Mouse (Mus musculus): ENCODE measurements around the gene Atg16l1. TPM values are rescaled to one million over a fixed set of nuclear protein-coding genes. Genes with fewer than 3 reads are reported as not detected.
A peak's percentile ranks its signal among the peaks of the same experiment; 100 is the strongest.
"Not testable (repeated sequence)": the region's sequence is repeated elsewhere in the genome, so short reads cannot be mapped to it uniquely, and the experiment has no call there.

Atg16l1 gene
- total RNA-seq, 2 experiments from 2014 or later, result 16.3 to 18.7 TPM

DNA sequence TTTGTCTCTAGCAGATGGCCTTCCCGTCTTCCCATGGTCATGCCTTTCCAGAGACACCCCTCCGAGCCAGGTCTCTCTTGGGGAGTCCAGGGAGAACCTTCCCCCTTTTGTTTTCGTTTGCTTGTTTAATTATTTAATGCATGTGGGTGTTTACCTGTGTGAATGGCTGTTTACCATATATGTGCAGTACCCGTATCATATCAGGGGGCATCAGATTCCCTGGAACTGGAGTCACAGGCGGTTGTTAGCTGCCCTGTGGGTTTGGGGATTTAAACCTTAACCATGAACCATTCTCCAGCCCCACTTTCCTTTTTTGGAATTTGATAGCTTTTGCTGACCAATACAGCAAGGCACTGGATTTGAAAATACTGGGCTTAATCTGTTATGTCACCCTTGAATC lies 69.6 kb downstream of the Atg16l1 start:
- no peak overlapping the region for H3K27ac ChIP-seq
- no peak for DNase-seq
- no peak overlapping the region for H3K4me3 ChIP-seq
- peak; percentile 27; the same call in 1 of the 2 replicates for TF ChIP-seq CTCF (IDR thresholded peaks at IDR 0.05)
- intact Hi-C loops (cut with DNase I), result no loop called here

DNA sequence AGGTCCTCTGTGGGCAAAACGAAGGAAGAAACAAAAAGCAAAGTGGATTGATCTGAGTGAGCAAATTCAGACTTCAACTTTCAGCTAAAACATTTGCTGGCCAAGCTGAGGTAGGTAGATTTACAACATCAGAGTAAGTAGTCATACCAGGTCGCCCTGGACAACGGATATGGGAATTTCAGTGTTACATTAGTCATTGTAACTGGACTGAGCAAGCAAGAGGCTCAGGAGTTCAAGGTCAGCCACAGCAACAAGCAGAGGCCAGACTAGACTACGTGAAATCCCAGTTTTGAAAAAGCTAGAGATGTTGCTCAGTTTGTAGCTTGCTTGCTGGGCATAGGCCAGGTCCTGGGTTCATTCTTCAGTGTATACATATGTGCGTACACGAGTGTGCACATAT lies 70.3 kb downstream of the Atg16l1 start:
- no peak for DNase-seq
- no peak overlapping the region for H3K4me3 ChIP-seq
- intact Hi-C loops (cut with DNase I), result no loop called here
- 0 out of 2 replicates have a peak overlapping the region, but pooled peaks have one; percentile 20 for H3K27ac ChIP-seq
- no peak for TF ChIP-seq CTCF (IDR thresholded peaks at IDR 0.05)

DNA sequence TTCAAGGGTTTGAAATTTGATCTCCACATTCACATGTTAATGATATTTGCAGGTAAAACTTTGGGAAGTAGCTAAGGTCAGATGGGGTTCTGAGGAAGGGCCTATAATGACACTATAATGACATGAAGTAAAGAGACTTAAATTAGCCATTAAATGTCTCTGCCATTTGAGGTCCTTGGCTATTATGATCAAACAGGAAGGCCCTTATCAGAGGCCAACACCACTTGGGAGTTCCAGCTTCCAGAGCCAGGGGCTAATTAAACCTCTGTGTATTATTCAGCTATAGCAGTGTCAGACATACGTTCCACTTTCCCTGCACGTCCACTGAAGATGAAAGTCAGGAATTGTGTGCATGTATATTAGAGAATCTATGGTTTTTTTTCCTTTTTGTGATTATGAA lies 70.8 kb downstream of the Atg16l1 start:
- intact Hi-C loops (cut with DNase I), result no loop called here
- H3K27ac ChIP-seq, result peak overlapping the region; percentile 1; the same call in 1 of the 2 replicates

GRCm38 (mm10) chr1:87827476-87827875 lies 71.8 kb downstream of the Atg16l1 start:
- DNase-seq; intact Hi-C loops (cut with DNase I): not testable (repeated sequence)
- peak overlapping the region; percentile 48 for H3K27ac ChIP-seq

More for the DNA sequence above, 70.8 kb downstream of the Atg16l1 start:
- no peak for DNase-seq
- H3K4me3 ChIP-seq, result no peak overlapping the region
- no peak for TF ChIP-seq CTCF (IDR thresholded peaks at IDR 0.05)

DNA sequence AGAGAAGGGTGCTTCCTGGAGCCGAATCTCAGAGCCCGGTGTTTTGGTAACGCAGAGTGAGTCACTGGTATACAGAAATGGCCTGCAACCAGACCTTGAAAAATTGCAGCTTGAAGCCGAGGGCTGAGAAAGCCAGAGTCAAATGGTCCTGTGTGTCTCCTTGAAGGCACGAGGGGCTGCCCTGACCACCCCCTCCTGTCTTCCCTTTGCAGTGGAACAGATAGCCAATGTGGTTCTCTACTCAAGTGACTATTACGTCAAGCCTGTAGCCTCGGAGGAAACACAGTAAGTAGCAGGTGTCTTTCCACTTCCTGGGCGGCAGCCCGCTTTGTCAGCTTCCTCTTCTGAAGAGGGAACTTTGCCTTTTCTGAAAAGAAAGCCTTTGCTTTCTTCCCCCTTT lies 72.5 kb downstream of the Atg16l1 start:
- intact Hi-C loops (cut with DNase I), result no loop called here
- Histone ChIP-seq H3K4me3 (no peak overlapping the region), H3K27ac (peak overlapping the region; percentile 48)
- no peak for TF ChIP-seq CTCF (IDR thresholded peaks at IDR 0.05)
- DNase-seq, result peak; percentile 31

More at GRCm38 (mm10) chr1:87827476-87827875, 71.8 kb downstream of the Atg16l1 start:
- not testable (repeated sequence) for H3K4me3 ChIP-seq

GRCm38 (mm10) chr1:87828926-87829580 lies 73.4 kb downstream of the Atg16l1 start:
- peak overlapping the region; percentile 63 for H3K27ac ChIP-seq

DNA sequence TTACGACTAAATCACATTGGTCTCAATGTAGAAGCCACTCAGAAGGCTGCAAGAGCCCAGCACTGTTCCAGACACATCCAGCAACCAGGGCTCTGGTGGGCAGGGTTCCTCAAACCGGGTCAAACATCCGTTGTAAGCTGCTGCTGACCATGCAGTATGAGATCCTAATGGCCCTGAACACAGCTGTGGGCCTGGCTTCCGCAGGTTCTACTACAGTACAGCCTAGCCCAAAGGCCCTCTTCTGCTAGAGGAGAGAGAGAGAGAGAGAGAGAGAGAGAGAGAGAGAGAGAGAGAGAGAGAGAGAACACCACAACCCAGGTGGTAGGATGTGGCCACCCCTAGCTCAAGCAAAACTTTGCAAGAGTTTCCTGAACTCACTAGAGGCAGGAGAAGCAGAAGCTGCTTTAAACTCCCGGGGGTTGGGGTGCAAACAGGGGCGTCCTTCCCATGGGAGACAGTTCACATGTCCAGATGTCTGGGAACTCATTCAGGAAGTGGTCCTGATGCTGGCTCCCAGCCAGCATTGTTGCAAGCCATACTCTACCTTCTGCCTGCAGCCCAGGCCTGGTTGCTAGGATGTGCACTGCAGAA lies 74.0 kb downstream of the Atg16l1 start:
- Histone ChIP-seq H3K4me3 (no peak overlapping the region), H3K27ac (peak overlapping the region; percentile 63)
- intact Hi-C loops (cut with DNase I), result no loop called here
- no peak for TF ChIP-seq CTCF (IDR thresholded peaks at IDR 0.05)
- DNase-seq, result no peak

More at GRCm38 (mm10) chr1:87828926-87829580, 73.4 kb downstream of the Atg16l1 start:
- no peak for TF ChIP-seq CTCF (IDR thresholded peaks at IDR 0.05)
- intact Hi-C loops (cut with DNase I), result no loop called here
- H3K4me3 ChIP-seq, result no peak overlapping the region
- DNase-seq, result no peak

DNA sequence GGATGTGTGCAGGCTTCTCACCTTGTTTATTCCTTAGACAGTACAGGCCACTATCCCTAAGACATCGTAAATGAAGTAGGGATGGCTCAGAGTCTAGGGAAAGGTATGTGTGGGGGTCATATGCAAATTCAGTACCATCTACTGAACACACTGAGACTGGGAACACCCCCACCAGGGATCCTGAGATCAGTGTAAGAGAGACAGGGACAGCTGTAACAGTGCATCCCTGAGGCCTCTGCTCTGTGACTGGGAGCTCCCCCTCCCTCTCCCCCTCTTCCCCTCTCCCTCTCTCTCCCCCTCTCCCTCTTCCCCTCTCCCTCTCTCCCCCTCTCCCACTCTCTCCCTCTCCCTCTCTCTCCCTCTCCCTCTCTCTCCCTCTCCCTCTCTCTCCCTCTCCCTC lies 80.8 kb downstream of the Atg16l1 start:
- intact Hi-C loops (cut with DNase I), result no loop called here
- Histone ChIP-seq H3K27ac (no peak overlapping the region), H3K4me3 (no peak overlapping the region)
- no peak for DNase-seq
- TF ChIP-seq CTCF (IDR thresholded peaks at IDR 0.05), result no peak

- Histone ChIP-seq H3K4me3 (no peak overlapping the region), H3K27ac (no peak overlapping the region)
- no peak for TF ChIP-seq CTCF (IDR thresholded peaks at IDR 0.05)
- DNase-seq, result no peak
- intact Hi-C loops (cut with DNase I), result no loop called here
Observed at GRCm38 (mm10) chr1:87837018-87837417, 81.3 kb downstream of the Atg16l1 start.

- H3K27ac ChIP-seq, result no peak overlapping the region
- DNase-seq, result no peak
- intact Hi-C loops (cut with DNase I), result no loop called here
- no peak for TF ChIP-seq CTCF (IDR thresholded peaks at IDR 0.05)
- H3K4me3 ChIP-seq, result no peak overlapping the region
Observed at GRCm38 (mm10) chr1:87840411-87841208, 84.9 kb downstream of the Atg16l1 start.

Other genes with a start within 250 kb of the Atg16l1 start
- gene Neu2, start 246.0 kb upstream of the Atg16l1 start, total RNA-seq (2021), result 10 to 100 TPM in 1 of 2 experiments, 1 to 10 TPM in 1; 8.9 to 11.7 TPM
- under 1 TPM; 0.08 to 0.17 TPM for gene Ngef, start 182.0 kb upstream of the Atg16l1 start, total RNA-seq (2021)
- 1 to 10 TPM; 3.8 to 4.2 TPM for gene Inpp5d, start 135.6 kb upstream of the Atg16l1 start, total RNA-seq (2021)
- under 1 TPM; 0.17 to 0.23 TPM for gene Sag, start 47.8 kb downstream of the Atg16l1 start, total RNA-seq (2021)
- gene Dgkd, start 97.4 kb downstream of the Atg16l1 start, total RNA-seq (2021), result 10 to 100 TPM; 31.3 to 32.9 TPM